Mouse (Mus musculus): ENCODE data around the gene Katnal1.

The Katnal1 gene

GRCm38 (mm10) chr5:148923408-148923807 lies 5.7 kb downstream of the Katnal1 start:
- DNase-seq = no peak

DNA sequence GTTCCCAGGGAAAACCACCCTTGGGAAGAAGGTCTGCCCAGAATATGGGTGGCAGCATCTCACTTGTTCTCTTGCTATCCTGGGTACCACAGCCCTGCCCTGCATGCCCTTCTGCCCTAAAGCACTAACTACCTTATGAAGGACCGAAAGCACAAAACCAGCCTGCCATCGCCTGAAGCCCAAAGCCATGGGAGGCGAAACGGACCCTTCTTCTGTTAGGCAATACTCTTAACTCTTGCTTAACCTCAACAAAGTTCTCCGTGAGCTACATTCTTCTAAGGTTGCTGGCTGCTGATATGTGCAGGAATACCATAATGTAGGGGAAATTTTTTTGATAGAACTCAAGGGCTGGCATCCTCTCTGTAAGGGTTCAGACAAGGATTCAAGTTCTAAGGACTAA lies 6.3 kb downstream of the Katnal1 start:
- DNase-seq = no peak

DNA sequence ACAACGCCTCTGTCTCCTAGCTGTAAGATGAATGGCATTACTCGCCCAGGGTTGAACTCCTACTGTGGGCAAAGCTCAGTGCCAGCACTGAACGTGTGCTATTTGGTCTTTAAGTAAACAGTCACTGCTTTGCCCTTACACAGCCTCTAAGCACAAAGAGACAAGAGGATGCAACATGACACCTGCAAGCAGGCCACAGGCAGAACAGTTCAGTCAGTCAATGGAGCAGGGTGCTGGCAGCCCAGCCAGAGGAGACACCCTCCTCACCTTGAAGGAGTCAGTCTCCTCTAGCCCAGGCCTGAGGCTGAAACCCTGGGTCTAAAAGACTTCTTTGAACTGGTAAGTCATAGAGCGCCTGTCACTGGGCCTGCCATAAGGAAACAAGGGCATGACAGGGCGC lies 11.1 kb downstream of the Katnal1 start:
- no peak for DNase-seq

DNA sequence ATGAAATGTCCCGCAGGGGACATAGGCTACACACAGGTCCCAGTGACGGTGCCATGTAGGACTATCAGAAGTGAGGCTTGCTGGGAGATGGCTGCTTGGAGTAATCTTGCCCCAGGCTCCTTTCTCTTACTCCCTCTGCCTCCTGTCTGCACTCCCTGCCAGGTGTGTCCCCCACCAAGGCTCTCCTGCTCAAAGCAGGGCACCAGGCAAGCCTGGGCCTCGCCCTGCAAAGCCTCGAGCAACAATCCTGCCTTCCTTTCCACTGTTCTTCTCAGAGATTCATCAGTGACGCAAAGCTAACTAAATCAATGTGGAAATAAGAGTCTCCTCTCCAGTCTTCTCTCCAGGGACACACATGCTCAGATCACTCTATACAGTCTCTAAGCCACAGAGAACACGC lies 12.3 kb downstream of the Katnal1 start:
- DNase-seq = no peak

- DNase-seq = no peak
Observed at GRCm38 (mm10) chr5:148912262-148912661, 16.9 kb downstream of the Katnal1 start.

- DNase-seq = no peak
Observed at GRCm38 (mm10) chr5:148910066-148910465, 19.1 kb downstream of the Katnal1 start.

GRCm38 (mm10) chr5:148909402-148909801 lies 19.7 kb downstream of the Katnal1 start:
- DNase-seq = no peak

GRCm38 (mm10) chr5:148909057-148909395 lies 20.1 kb downstream of the Katnal1 start:
- DNase-seq = no peak

DNA sequence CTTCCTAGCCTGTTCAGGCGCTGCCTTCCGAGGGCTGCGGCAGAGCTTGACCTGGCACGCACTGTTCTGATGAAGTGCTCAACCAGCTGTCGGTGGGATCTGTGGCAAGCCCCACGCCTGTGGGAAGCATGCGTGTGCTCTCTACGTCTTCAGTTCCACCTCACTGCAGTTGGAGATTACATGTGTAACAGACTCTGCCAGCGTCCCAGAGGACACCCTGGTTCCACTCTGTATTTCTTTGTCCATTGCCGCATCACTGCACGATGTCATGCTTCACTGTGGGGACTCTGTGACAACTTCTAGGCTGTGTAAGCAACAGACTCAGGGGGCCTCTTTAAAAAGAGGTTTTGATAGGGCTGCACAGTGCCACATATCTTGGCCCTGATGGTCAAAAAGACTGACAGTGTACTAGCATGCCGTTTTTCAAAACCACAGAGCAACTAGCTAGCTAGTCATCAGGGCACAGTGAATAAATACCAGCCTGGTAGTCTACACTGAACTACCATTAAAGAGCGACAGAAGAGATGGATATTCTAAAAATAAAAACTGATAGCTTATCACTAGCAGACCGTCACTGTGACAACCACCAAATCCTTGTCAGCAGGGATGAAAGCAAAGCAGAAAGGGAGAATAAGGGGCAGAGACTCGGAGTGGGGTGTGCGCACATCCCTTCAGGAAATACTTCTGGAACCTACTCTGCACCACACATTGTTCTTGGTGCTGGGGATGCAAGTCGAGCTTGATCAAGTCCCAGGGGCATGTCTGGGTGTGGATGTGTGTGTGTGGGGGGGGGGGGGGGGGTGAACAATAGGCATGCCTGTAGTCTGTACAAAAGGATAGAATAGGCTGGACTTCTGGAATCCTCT lies 20.7 kb downstream of the Katnal1 start:
- no peak for DNase-seq

DNA sequence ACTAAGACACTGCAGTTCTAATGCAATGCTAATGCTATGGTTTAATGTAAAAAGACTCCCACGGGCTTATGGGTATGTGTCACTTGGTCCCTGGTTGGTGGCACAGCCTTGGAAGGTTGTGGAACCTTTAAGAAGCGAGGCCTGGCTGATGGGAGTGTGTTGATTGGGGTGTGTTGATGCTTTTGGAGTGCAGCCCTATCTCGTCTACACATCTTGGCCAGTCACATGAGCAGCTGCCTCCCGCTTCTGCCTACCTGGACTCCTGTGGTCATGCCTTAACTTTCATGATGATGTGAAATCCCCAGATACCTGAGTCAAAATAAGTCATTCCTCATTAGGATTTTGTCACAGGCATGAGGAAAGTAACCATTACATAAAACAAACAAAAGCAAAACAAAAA lies 22.8 kb downstream of the Katnal1 start:
- DNase-seq = no peak

DNA sequence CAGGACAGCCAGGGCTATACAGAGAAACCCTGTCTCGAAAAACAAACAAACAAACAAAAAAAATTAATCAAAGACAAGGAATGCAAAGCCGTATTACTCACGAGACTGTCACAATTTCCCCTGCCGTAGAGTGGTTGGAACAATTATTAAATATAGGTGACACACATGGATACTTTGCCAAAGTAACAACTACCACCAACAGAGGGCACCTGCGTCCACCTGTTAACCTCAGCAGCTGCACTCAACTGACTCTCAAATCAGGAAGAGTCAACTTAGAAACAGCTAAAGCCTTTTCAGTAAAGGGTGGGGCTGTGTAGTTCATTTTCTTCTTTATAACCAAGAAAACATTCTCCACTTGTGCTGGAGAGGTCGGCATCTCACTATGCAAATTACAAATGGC lies 24.3 kb downstream of the Katnal1 start:
- DNase-seq = peak; percentile 33

- no peak for DNase-seq
Observed at GRCm38 (mm10) chr5:148899361-148899760, 29.8 kb downstream of the Katnal1 start.

- no peak for DNase-seq
Observed at GRCm38 (mm10) chr5:148897941-148898417, 31.1 kb downstream of the Katnal1 start.

DNA sequence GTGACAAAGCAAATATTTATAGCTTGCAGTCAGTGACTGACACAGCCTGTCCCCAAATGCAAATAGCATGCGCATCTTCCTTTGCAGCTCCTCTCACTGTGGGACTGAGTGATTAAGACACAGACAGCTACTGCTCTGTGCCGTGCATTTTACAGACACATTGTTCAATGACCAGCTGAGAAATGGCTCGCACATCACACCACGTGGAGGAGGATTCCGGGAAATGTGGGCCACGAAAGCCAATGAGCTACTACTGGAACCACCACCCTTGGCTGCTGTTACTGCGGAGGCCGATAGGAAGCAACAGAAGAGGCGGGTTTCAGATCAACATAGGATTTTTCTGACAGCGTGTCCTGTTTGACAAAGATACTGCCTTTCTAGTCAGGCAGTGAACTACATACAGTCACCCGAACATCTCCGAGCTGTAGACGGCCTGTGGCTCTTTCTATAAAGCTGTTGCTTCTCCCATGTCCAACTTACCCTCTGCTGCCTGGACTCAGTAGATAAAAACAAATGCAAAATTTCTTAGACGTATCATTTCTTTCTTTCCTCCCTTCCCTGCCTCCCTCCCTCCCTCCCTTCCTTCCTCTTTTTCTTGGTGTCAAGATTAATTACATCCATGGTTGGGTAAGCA lies 31.9 kb downstream of the Katnal1 start:
- DNase-seq = no peak

GRCm38 (mm10) chr5:148896515-148896914 lies 32.6 kb downstream of the Katnal1 start:
- DNase-seq = no peak

GRCm38 (mm10) chr5:148895833-148896232 lies 33.3 kb downstream of the Katnal1 start:
- DNase-seq = no peak

DNA sequence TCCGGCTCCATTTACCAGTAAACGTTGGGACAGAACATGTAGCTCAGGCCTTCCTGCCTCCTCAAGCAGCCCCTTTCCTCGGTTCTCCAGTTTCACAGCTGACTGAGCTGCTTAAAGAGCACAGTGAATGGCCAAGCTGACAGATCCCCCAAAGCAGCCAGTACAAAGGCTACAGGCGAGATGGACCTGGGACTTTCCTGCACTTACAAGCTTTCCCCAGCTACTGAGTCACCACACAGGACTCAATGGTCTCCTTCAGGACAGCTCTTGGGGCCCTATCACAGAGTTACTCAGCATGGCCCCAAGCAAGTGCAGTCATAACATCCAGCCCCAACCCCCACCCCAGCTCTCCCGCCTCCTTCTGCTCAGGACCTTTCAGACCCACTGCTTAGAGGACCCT lies 34.1 kb downstream of the Katnal1 start:
- DNase-seq = no peak

- no peak for DNase-seq
Observed at GRCm38 (mm10) chr5:148890237-148890636, 38.9 kb downstream of the Katnal1 start.

- DNase-seq = no peak
Observed at GRCm38 (mm10) chr5:148888032-148888431, 41.1 kb downstream of the Katnal1 start.

GRCm38 (mm10) chr5:148885821-148886609 lies 43.1 kb downstream of the Katnal1 start:
- DNase-seq = no peak

DNA sequence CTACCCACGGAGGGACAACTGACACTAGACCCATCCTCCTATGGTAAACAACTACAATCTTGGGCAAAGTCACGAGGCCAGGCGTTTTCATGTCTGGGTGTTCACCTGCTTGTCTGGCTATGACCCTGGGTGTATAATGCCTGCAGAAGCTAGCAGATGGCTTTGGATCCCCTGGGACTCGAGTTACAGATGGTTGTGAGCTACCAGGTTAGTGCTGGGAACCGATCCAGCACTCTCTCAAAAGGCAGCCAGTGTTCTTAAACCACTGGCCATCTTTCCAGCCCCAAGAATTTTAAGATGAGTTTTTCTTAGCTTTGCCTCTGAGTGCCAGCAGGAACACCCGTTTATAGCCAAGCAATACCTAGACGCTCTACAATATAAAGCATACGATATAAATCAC lies 45.4 kb downstream of the Katnal1 start:
- DNase-seq = peak; percentile 5

- DNase-seq = no peak
Observed at GRCm38 (mm10) chr5:148879218-148879617, 49.9 kb downstream of the Katnal1 start.

- DNase-seq = no peak
Observed at GRCm38 (mm10) chr5:148873116-148873515, 56.0 kb downstream of the Katnal1 start.

DNA sequence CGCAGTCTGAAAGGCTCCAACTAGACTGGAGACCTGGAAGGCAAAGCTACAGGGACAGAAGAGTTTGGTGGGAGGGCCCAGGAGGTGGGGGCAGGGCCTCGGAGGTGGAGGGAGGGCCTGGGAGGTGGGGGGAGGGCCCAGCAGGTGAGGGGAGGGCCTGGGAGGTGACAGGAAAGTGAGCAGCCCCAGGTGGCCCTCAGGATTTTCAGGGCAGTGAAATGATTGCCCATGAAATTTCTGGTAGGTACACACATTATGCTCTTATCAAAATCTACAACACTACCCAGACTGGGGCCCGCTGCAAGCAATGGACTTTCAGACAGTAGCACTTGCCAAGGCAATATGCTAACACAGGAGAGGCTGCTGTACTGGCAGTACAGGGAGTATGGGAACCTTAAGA lies 59.5 kb downstream of the Katnal1 start:
- no peak for DNase-seq
